Mouse (Mus musculus): ENCODE measurements at regions not wholly inside any gene's neighbourhood (a gene's known extent, or its start where the extent isn't known, plus 50 kb on each side); places are given as distances from the start of the nearest gene placed in this dataset.

DNA sequence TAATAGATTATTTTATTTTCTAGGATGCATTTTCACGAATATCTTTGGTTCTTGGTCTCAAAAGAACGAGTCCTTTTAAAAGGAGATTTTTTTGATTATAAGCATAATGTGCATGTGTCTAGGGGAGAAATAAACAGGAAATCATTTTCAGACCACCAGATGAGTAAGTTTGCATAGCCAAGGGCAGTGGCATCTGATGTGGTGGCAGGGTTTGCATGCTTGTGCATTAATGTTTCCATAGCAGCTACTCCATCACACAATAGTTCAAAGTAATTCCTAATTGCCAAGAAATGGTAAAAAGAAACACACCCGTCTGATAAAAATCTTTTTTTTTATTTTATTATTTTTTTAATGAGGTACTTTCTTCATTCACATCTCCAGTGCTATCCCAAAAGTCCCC is 182.3 kb downstream of the Gnai1 start:
- TF ChIP-seq BHLHE40 (IDR thresholded peaks at IDR 0.05; ENCODE audit: low read depth, low read length) (no peak), E2F4 (IDR thresholded peaks at IDR 0.05; ENCODE audit: insufficient replicate concordance, low read depth, low read length) (no peak), CTCF (conservative IDR thresholded peaks at IDR 0.05 in 1 of 2, IDR thresholded peaks at IDR 0.05 in 1 of 2; ENCODE audit: low read depth in 2 of 2, low read length in 2 of 2) (no peak), GABPA (IDR thresholded peaks at IDR 0.05; ENCODE audit: insufficient replicate concordance, low read depth, low read length) (no peak), POLR2AphosphoS2 (IDR thresholded peaks at IDR 0.05; ENCODE audit: low read depth, low read length) (no peak), ZKSCAN1 (IDR thresholded peaks at IDR 0.05; ENCODE audit: borderline replicate concordance, low read depth, low read length) (no peak), MYC (IDR thresholded peaks at IDR 0.05; ENCODE audit: low read depth, low read length) (no peak), USF1 (IDR thresholded peaks at IDR 0.05; ENCODE audit: low read depth, low read length) (no peak), MEF2A (IDR thresholded peaks at IDR 0.05; ENCODE audit: borderline replicate concordance, low read depth, low read length) (no peak), ZC3H11A (IDR thresholded peaks at IDR 0.05; ENCODE audit: low read depth, low read length) (no peak), NRF1 (IDR thresholded peaks at IDR 0.05; ENCODE audit: low read depth, low read length) (no peak), SIN3A (IDR thresholded peaks at IDR 0.05; ENCODE audit: low read length) (no peak), MAZ (IDR thresholded peaks at IDR 0.05; ENCODE audit: low read depth, low read length) (no peak), UBTF (IDR thresholded peaks at IDR 0.05; ENCODE audit: low read depth, low read length) (no peak), NELFE (IDR thresholded peaks at IDR 0.05; ENCODE audit: low read depth, low read length) (no peak), MAX (IDR thresholded peaks at IDR 0.05; ENCODE audit: low read length) (no peak), MAFK (IDR thresholded peaks at IDR 0.05; ENCODE audit: insufficient replicate concordance, low read length) (no peak)
- dilution Hi-C loops (cut with MboI; ENCODE audit: extremely low pct_ligation_motif_present, extremely low pct_unique_long_range_greater_than_20kb, low sequenced_read_pairs) = no loop called here
- Histone ChIP-seq H3K27me3 (replicated peaks) (no peaks in the 10 kb centered on the region), H3K36me3 (replicated peaks in 1 of 2; ENCODE audit: control insufficient read depth in 1 of 2, insufficient read depth in 1 of 2, low read length in 1 of 2) (no peaks in the 10 kb centered on the region), H3K4me1 (ENCODE audit: control insufficient read depth in 1 of 2, insufficient read depth in 2 of 2) (no peaks in the 10 kb centered on the region), H3K9ac (ENCODE audit: insufficient read depth, low read depth) (no peak overlapping the region), H3K27ac (ENCODE audit: insufficient read depth, low read depth) (no peak overlapping the region), H3K9me3 (replicated peaks; ENCODE audit: low read length) (no peaks in the 10 kb centered on the region), H3K79me2 (replicated peaks; ENCODE audit: control insufficient read depth, extremely low read depth, insufficient read depth, poor library complexity, severe bottlenecking) (no peaks in the 10 kb centered on the region), H3K4me2 (ENCODE audit: insufficient read depth, low read depth, poor library complexity, severe bottlenecking) (no peak overlapping the region), H3K4me3 (replicated peaks in 1 of 3; ENCODE audit: low read depth in 2 of 3, low read length in 2 of 3, poor library complexity in 1 of 3) (no peak overlapping the region)
- no peak for DNase-seq (ENCODE audit: extremely low read depth)
- in situ Hi-C loops (cut with MboI; ENCODE audit: low pct_ligation_motif_present, low pct_unique_long_range_greater_than_20kb, low sequenced_read_pairs) = no loop called here

DNA sequence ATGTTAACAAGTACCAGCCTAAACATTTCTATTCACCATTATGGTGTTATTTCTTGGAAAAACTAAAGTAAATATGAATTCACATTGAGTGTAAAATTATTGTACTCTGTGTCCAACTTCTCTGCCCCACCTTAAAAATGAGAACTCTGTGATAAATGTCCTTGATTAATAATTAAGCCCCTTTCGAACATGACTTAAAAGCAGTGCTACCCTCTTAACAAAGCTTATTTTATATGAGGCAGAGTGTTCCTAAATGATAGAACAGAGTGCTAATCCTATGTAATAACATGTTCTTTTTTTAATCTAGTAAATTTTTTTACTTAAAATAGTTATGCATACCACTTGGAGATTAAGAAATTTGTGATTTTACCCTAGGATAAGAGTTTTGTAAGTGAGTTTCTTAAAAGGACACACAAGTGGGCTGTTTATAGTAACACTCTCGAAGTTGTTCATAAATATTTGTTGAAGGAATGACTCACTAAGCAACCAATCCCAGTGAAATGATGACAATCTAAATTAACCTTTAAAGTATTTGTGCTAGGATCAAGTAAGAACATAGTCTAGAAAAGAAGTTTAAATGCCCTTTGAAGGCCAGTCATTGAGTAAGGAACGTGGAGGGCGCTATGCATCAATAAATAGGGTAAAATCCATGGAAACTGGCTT is 148.6 kb downstream of the Gnai1 start:
- dilution Hi-C loops (cut with MboI; ENCODE audit: extremely low pct_ligation_motif_present, extremely low pct_unique_long_range_greater_than_20kb, low sequenced_read_pairs) = no loop called here

More for the DNA sequence above, 148.6 kb downstream of the Gnai1 start:
- Histone ChIP-seq H3K27ac (ENCODE audit: insufficient read depth, low read depth) (no peak overlapping the region), H3K4me1 (ENCODE audit: control insufficient read depth in 1 of 2, insufficient read depth in 2 of 2) (no peaks in the 10 kb centered on the region), H3K9me3 (replicated peaks; ENCODE audit: low read length) (no peaks in the 10 kb centered on the region), H3K36me3 (replicated peaks in 1 of 2; ENCODE audit: control insufficient read depth in 1 of 2, insufficient read depth in 1 of 2, low read length in 1 of 2) (no peaks in the 10 kb centered on the region), H3K4me3 (replicated peaks in 1 of 3; ENCODE audit: low read depth in 2 of 3, low read length in 2 of 3, poor library complexity in 1 of 3) (no peak overlapping the region), H3K27me3 (replicated peaks) (no peaks in the 10 kb centered on the region), H3K9ac (ENCODE audit: insufficient read depth, low read depth) (no peak overlapping the region), H3K4me2 (ENCODE audit: insufficient read depth, low read depth, poor library complexity, severe bottlenecking) (no peak overlapping the region), H3K79me2 (replicated peaks; ENCODE audit: control insufficient read depth, extremely low read depth, insufficient read depth, poor library complexity, severe bottlenecking) (no peaks in the 10 kb centered on the region)
- in situ Hi-C loops (cut with MboI; ENCODE audit: low pct_ligation_motif_present, low pct_unique_long_range_greater_than_20kb, low sequenced_read_pairs) = no loop called here
- TF ChIP-seq UBTF (IDR thresholded peaks at IDR 0.05; ENCODE audit: low read depth, low read length) (no peak), SIN3A (IDR thresholded peaks at IDR 0.05; ENCODE audit: low read length) (no peak), RAD21 (IDR thresholded peaks at IDR 0.05; ENCODE audit: low read depth, low read length) (no peak), POLR2AphosphoS2 (IDR thresholded peaks at IDR 0.05; ENCODE audit: low read depth, low read length) (no peak)
- no peak for DNase-seq (ENCODE audit: extremely low read depth)
